ENCODE assay signal across 19 mouse cellular contexts in genomic region chr15:16653690-16654089, GRCm38 (mm10).
DNase-seq lines count a peak whose midpoint lies in the region; ATAC-seq and TF ChIP-seq lines count a peak whose summit lies in the region.
"Had no signal": no experiment of that assay in that cellular context is flagged by ENCODE, and none has a peak within 500 bp of the region (broad histone marks: within the 10 kb centered on the region; RNA-seq: fewer than 3 reads in every experiment).

No protein-coding gene starts in this region.

- H3K9me3 ChIP-seq in forebrain, embryonic 13.5 days (replicated peaks), result no peaks in the 10 kb centered on the region
- H3K9me3 ChIP-seq in forebrain, embryonic 10.5 days, result no peaks in the 10 kb centered on the region
- H3K9me3 ChIP-seq in forebrain, embryonic 15.5 days, result no peaks in the 10 kb centered on the region
- H3K9me3 ChIP-seq in forebrain, postnatal 0 days (ENCODE audit: low read length), result no peaks in the 10 kb centered on the region
- H3K9me3 ChIP-seq: embryonic facial prominence, embryonic 13.5 days; embryonic facial prominence, embryonic 15.5 days had no signal

- no peak overlapping the region for H3K4me3 ChIP-seq in forebrain, embryonic 13.5 days
- H3K4me3 ChIP-seq in forebrain, embryonic 10.5 days, result no peak overlapping the region
- H3K4me3 ChIP-seq in forebrain, embryonic 15.5 days, result no peak overlapping the region
- H3K4me3 ChIP-seq in forebrain, postnatal 0 days (ENCODE audit: low read depth, low read length), result no peak overlapping the region
- H3K4me3 ChIP-seq: embryonic facial prominence, embryonic 13.5 days; embryonic facial prominence, embryonic 15.5 days; erythroblast, embryonic 14.5 days had no signal

- no peak for TF ChIP-seq CTCF in forebrain, postnatal 0 days (IDR thresholded peaks at IDR 0.05; ENCODE audit: low read depth)
- TF ChIP-seq CTCF in brain, embryonic 14.5 days (IDR thresholded peaks at IDR 0.05; ENCODE audit: borderline replicate concordance, extremely low read depth, insufficient read depth, insufficient read length), result no peak

- no peaks in the 10 kb centered on the region for H3K27me3 ChIP-seq in forebrain, embryonic 13.5 days
- no peaks in the 10 kb centered on the region for H3K27me3 ChIP-seq in forebrain, embryonic 10.5 days (ENCODE audit: poor library complexity, severe bottlenecking)
- no peaks in the 10 kb centered on the region for H3K27me3 ChIP-seq in forebrain, embryonic 15.5 days
- H3K27me3 ChIP-seq in forebrain, postnatal 0 days (ENCODE audit: insufficient read depth, low read length), result no peaks in the 10 kb centered on the region
- H3K27me3 ChIP-seq: embryonic facial prominence, embryonic 13.5 days; embryonic facial prominence, embryonic 15.5 days had no signal

- TF ChIP-seq POLR2A in brain, embryonic 14.5 days (IDR thresholded peaks at IDR 0.05; ENCODE audit: borderline replicate concordance, extremely low read depth, insufficient read depth, insufficient read length, poor library complexity, severe bottlenecking), result no peak

- H3K4me2 ChIP-seq in forebrain, embryonic 13.5 days, result no peak overlapping the region
- no peak overlapping the region for H3K4me2 ChIP-seq in forebrain, embryonic 15.5 days (replicated peaks)
- no peak overlapping the region for H3K4me2 ChIP-seq in forebrain, postnatal 0 days (ENCODE audit: low read depth)
- H3K4me2 ChIP-seq: embryonic facial prominence, embryonic 13.5 days; embryonic facial prominence, embryonic 15.5 days had no signal

- 74% methylated on average over 4 of the region's 4 CpGs for WGBS in forebrain, embryonic 13.5 days
- 88% methylated on average over 4 of the region's 4 CpGs for WGBS in forebrain, embryonic 10.5 days
- WGBS in forebrain, embryonic 15.5 days, result 65% methylated on average over 4 of the region's 4 CpGs
- WGBS in forebrain, postnatal 0 days, result 62% methylated on average over 4 of the region's 4 CpGs

- peaks cover 6% of the 10 kb centered on the region; the same call in 1 of the 2 replicates for H3K4me1 ChIP-seq in forebrain, embryonic 13.5 days
- H3K4me1 ChIP-seq in forebrain, embryonic 10.5 days, result no peaks in the 10 kb centered on the region; the same call in 1 of the 2 replicates
- no peaks in the 10 kb centered on the region for H3K4me1 ChIP-seq in forebrain, embryonic 15.5 days
- H3K4me1 ChIP-seq in forebrain, postnatal 0 days (ENCODE audit: insufficient read depth), result no peaks in the 10 kb centered on the region
- H3K4me1 ChIP-seq: embryonic facial prominence, embryonic 13.5 days; embryonic facial prominence, embryonic 15.5 days had no signal

- no peak overlapping the region for H3K9ac ChIP-seq in forebrain, embryonic 13.5 days
- no peak overlapping the region for H3K9ac ChIP-seq in forebrain, embryonic 15.5 days (replicated peaks)
- H3K9ac ChIP-seq in forebrain, postnatal 0 days, result no peak overlapping the region
- H3K9ac ChIP-seq: embryonic facial prominence, embryonic 13.5 days; embryonic facial prominence, embryonic 15.5 days had no signal

- peak; percentile 33; the same call in 1 of the 2 replicates for ATAC-seq in forebrain, embryonic 13.5 days
- ATAC-seq in forebrain, embryonic 15.5 days (replicated peaks), result peak; percentile 32
- ATAC-seq in forebrain, postnatal 0 days, result no peak

- no peak for DNase-seq in forebrain, embryonic 10.5 days (ENCODE audit: extremely low spot score, low spot score)
- DNase-seq in forebrain, postnatal 0 days, result no peak
- peak; percentile 35 for DNase-seq in brain, embryonic 14.5 days (ENCODE audit: low read depth)
- peak; percentile 16 for DNase-seq in retina, embryonic 14.5 days (ENCODE audit: low spot score)
- DNase-seq in layer of hippocampus, postnatal 14 days (ENCODE audit: low spot score in 2 of 2), result no peak
- no peak for DNase-seq in right cerebral cortex, postnatal 36 days (ENCODE audit: low spot score in 2 of 2)
- DNase-seq: adrenal gland, adult 2 months; adrenal gland, postnatal 10 days; adrenal gland, postnatal 25 days; cerebellum, adult 11-12 months; cerebellum, adult 2 months; cerebellum, adult 9-10 months; cerebellum, postnatal 10 days; cerebellum, postnatal 25 days had no signal

- H3K27ac ChIP-seq in forebrain, embryonic 13.5 days, result no peak overlapping the region
- H3K27ac ChIP-seq in forebrain, embryonic 10.5 days, result no peak overlapping the region
- H3K27ac ChIP-seq in forebrain, embryonic 15.5 days (replicated peaks), result no peak overlapping the region
- H3K27ac ChIP-seq in forebrain, postnatal 0 days (ENCODE audit: low read depth, low read length), result no peak overlapping the region
- H3K27ac ChIP-seq: embryonic facial prominence, embryonic 13.5 days; embryonic facial prominence, embryonic 15.5 days had no signal

- no peaks in the 10 kb centered on the region for H3K36me3 ChIP-seq in forebrain, embryonic 13.5 days (ENCODE audit: poor library complexity, severe bottlenecking)
- H3K36me3 ChIP-seq in forebrain, embryonic 10.5 days (replicated peaks), result no peaks in the 10 kb centered on the region
- no peaks in the 10 kb centered on the region for H3K36me3 ChIP-seq in forebrain, embryonic 15.5 days
- no peaks in the 10 kb centered on the region for H3K36me3 ChIP-seq in forebrain, postnatal 0 days (ENCODE audit: insufficient read depth)
- H3K36me3 ChIP-seq: embryonic facial prominence, embryonic 13.5 days; embryonic facial prominence, embryonic 15.5 days had no signal

Comparison
In these comparisons a context has a peak if more than half of its experiments do, and no peak if none do; other contexts are left out.
1. DNase-seq: peak in brain, embryonic 14.5 days (single experiment) and retina, embryonic 14.5 days (single experiment); none in forebrain, embryonic 10.5 days (single experiment), forebrain, postnatal 0 days (single experiment), layer of hippocampus, postnatal 14 days (0 of 2) and right cerebral cortex, postnatal 36 days (0 of 2).